Mouse (Mus musculus): ENCODE data around the gene Klf3.

DNA sequence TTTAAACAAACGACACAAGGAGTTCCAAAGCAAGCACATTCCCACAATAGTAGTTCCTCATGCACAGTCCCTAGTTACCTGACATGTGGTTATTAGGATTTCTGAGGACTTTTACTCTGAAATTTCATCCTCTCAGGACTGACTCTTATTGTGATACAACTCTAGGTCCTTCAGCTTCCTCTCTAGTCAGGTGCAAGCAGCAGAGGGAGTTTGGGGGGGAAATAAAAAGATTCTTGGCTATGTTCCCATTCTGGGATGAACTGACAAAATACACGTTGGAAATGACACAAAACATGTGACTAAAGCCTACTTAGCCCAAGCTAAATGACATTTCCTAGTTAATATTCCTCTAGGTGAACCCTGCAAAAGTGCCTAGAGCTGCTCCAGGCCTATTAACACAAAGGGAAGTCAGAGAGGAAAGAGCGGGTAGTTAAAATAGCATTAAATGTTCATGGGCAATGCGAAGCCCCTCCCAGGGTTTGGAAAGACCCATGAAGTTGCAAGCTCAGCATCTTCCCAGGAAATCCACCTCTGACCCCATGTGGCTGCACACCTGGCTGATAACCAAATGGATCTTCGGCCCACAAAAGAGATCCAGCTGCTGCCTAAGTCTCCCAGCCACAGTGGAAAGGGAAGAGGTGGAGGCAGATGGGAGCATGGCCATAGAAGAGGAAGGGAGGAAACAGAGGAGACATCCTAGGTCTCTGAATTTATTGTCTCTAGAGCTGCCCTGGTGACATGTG lies 49.6 kb downstream of the Klf3 start:
- TF ChIP-seq CTCF (IDR thresholded peaks at IDR 0.05; ENCODE audit: control insufficient read depth, insufficient read depth, insufficient replicate concordance, low read depth, low read length) (no peak), POLR2A (IDR thresholded peaks at IDR 0.05; ENCODE audit: control insufficient read depth, low read depth, low read length) (no peak)
